11 mouse cellular contexts compared by ENCODE assay signal in the genomic region with DNA sequence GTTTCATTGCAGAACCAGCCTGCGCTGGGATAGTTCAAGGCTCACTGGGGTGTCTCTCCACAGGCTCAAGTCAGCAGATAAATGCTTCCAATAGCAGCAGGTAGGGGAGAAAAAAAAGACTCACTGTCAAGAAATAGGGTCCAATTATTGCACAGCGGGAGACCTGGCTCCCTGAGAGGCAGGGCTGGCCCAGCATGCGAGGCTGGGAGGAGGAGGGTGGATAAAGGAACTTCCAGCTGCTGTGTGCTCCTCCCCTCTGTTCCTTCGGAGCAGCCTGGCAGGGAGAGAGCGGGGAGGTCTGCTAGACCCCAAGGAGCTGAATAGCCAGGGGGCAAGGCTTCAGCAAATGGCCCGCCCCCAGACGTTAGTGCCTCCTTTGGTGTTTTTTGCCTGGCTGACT. TPM values are rescaled to one million over a fixed set of nuclear protein-coding genes. Genes with fewer than 3 reads are reported as not detected.
A peak's percentile ranks its signal among the peaks of the same experiment; 100 is the strongest.
DNase-seq lines count a peak whose midpoint lies in the region; ATAC-seq and TF ChIP-seq lines count a peak whose summit lies in the region.
"Had no signal": no experiment of that assay in that cellular context is flagged by ENCODE, and none has a peak within 500 bp of the region (broad histone marks: within the 10 kb centered on the region; RNA-seq: fewer than 3 reads in every experiment).

No protein-coding gene starts in this region.

- H3K36me3 ChIP-seq in stomach, embryonic 15.5 days, result no peaks in the 10 kb centered on the region
- no peaks in the 10 kb centered on the region for H3K36me3 ChIP-seq in stomach, postnatal 0 days (ENCODE audit: control insufficient read depth, insufficient read depth, low read length)
- H3K36me3 ChIP-seq in limb, embryonic 11.5 days (ENCODE audit: control insufficient read depth, insufficient read depth, low read length), result no peaks in the 10 kb centered on the region
- H3K36me3 ChIP-seq in heart, adult 2 months (ENCODE audit: control insufficient read depth, insufficient read depth, low read length), result no peaks in the 10 kb centered on the region
- H3K36me3 ChIP-seq: embryonic facial prominence, embryonic 12.5 days; kidney, embryonic 15.5 days had no signal

- 0 out of 2 replicates have a peak, but pooled peaks cover under 1% of the 10 kb centered on the region for H3K27me3 ChIP-seq in stomach, embryonic 15.5 days (replicated peaks)
- no peaks in the 10 kb centered on the region for H3K27me3 ChIP-seq in stomach, postnatal 0 days (ENCODE audit: control insufficient read depth, insufficient read depth, low read length)
- H3K27me3 ChIP-seq in limb, embryonic 11.5 days (ENCODE audit: control insufficient read depth, insufficient read depth, low read length), result peaks cover 12% of the 10 kb centered on the region
- H3K27me3 ChIP-seq in heart, adult 2 months (ENCODE audit: control insufficient read depth, insufficient read depth, low read length), result no peaks in the 10 kb centered on the region

- intact Hi-C loops in gastrocnemius, adult 2 months (cut with DNase I), result no loop called here
- intact Hi-C loops in heart, postnatal 25 days (cut with DNase I), result no loop called here
- intact Hi-C loops in heart, adult 2 months (cut with DNase I), result no loop called here

- peak; percentile 45; the same call in 1 of the 2 replicates for ATAC-seq in stomach, embryonic 15.5 days (ENCODE audit: insufficient read depth, low FRiP score, low read depth)
- ATAC-seq in stomach, postnatal 0 days (ENCODE audit: low FRiP score, low TSS enrichment), result no peak
- 0 out of 2 replicates have a peak, but pooled peaks have one; percentile 32 for ATAC-seq in limb, embryonic 11.5 days (ENCODE audit: insufficient number of reproducible peaks, low FRiP score, low TSS enrichment, low read depth)
- ATAC-seq: Patski had no signal

- TF ChIP-seq EP300 in stomach, postnatal 0 days (optimal IDR thresholded peaks at IDR 0.05), result no peak
- TF ChIP-seq EP300 in heart, adult 2 months (IDR thresholded peaks at IDR 0.05; ENCODE audit: insufficient read depth, low read depth, low read length), result no peak

- H3K9ac ChIP-seq in stomach, embryonic 15.5 days, result no peak overlapping the region
- no peak overlapping the region for H3K9ac ChIP-seq in stomach, postnatal 0 days (ENCODE audit: low read length)
- no peak overlapping the region for H3K9ac ChIP-seq in limb, embryonic 11.5 days (ENCODE audit: low read length)
- no peak overlapping the region for H3K9ac ChIP-seq in heart, adult 2 months (ENCODE audit: low read depth, low read length)
- H3K9ac ChIP-seq: embryonic facial prominence, embryonic 12.5 days; kidney, embryonic 15.5 days had no signal

- peak; percentile 42 for DNase-seq in gastrocnemius, adult 2 months
- no peak for DNase-seq in gastrocnemius, postnatal 25 days
- no peak for DNase-seq in stomach, postnatal 0 days (ENCODE audit: low spot score)
- peak; percentile 29 for DNase-seq in limb, embryonic 11.5 days (ENCODE audit: low spot score)
- DNase-seq in testis, postnatal 10 days (ENCODE audit: low spot score), result no peak
- no peak for DNase-seq in heart, postnatal 25 days (ENCODE audit: low spot score)
- DNase-seq in heart, adult 2 months, result no peak

- H3K4me2 ChIP-seq in stomach, embryonic 15.5 days, result no peak overlapping the region
- no peak overlapping the region for H3K4me2 ChIP-seq in stomach, postnatal 0 days (replicated peaks; ENCODE audit: low read depth)
- no peak overlapping the region for H3K4me2 ChIP-seq in limb, embryonic 11.5 days (ENCODE audit: low read depth, severe bottlenecking)
- H3K4me2 ChIP-seq: embryonic facial prominence, embryonic 12.5 days; kidney, embryonic 15.5 days had no signal

- TF ChIP-seq POLR2A in heart, adult 2 months (IDR thresholded peaks at IDR 0.05; ENCODE audit: insufficient read depth, low read depth, low read length), result no peak

- no peak overlapping the region for H3K4me3 ChIP-seq in gastrocnemius, adult 2 months
- no peak overlapping the region for H3K4me3 ChIP-seq in stomach, embryonic 15.5 days (replicated peaks)
- H3K4me3 ChIP-seq in stomach, postnatal 0 days (ENCODE audit: low read depth, low read length), result no peak overlapping the region
- H3K4me3 ChIP-seq in limb, embryonic 11.5 days (ENCODE audit: low read depth, low read length), result no peak overlapping the region
- no peak overlapping the region for H3K4me3 ChIP-seq in heart, adult 2 months
- H3K4me3 ChIP-seq: embryonic facial prominence, embryonic 12.5 days; kidney, embryonic 15.5 days had no signal

- peak overlapping the region; percentile 66 for H3K27ac ChIP-seq in gastrocnemius, adult 2 months
- no peak overlapping the region for H3K27ac ChIP-seq in stomach, embryonic 15.5 days
- no peak overlapping the region for H3K27ac ChIP-seq in stomach, postnatal 0 days (replicated peaks)
- no peak overlapping the region; the same call in 1 of the 2 replicates for H3K27ac ChIP-seq in limb, embryonic 11.5 days (replicated peaks; ENCODE audit: low read depth, low read length)
- H3K27ac ChIP-seq in heart, adult 2 months, result no peak overlapping the region
- H3K27ac ChIP-seq: embryonic facial prominence, embryonic 12.5 days; kidney, embryonic 15.5 days had no signal

- 27% methylated on average over 7 of the region's 7 CpGs for WGBS in stomach, embryonic 15.5 days
- WGBS in stomach, postnatal 0 days, result 41% methylated on average over 6 of the region's 7 CpGs
- WGBS in limb, embryonic 11.5 days, result 4% methylated on average over 7 of the region's 7 CpGs
- WGBS in heart, adult 2 months, result 52% methylated on average over 7 of the region's 7 CpGs

- H3K79me2 ChIP-seq in heart, adult 2 months (replicated peaks; ENCODE audit: control insufficient read depth, insufficient read depth, low read length), result no peaks in the 10 kb centered on the region

- no peak for TF ChIP-seq CTCF in gastrocnemius, adult 2 months (IDR thresholded peaks at IDR 0.05)
- no peak for TF ChIP-seq CTCF in stomach, postnatal 0 days (IDR thresholded peaks at IDR 0.05; ENCODE audit: low read depth)
- TF ChIP-seq CTCF in heart, adult 2 months (IDR thresholded peaks at IDR 0.05), result no peak

- H3K9me3 ChIP-seq in stomach, embryonic 15.5 days, result no peaks in the 10 kb centered on the region
- H3K9me3 ChIP-seq in stomach, postnatal 0 days (ENCODE audit: control insufficient read depth, low read length), result no peaks in the 10 kb centered on the region
- no peaks in the 10 kb centered on the region for H3K9me3 ChIP-seq in limb, embryonic 11.5 days (ENCODE audit: control insufficient read depth, low read length)
- H3K9me3 ChIP-seq: embryonic facial prominence, embryonic 12.5 days; kidney, embryonic 15.5 days had no signal

- peaks cover 10% of the 10 kb centered on the region; the same call in 1 of the 2 replicates for H3K4me1 ChIP-seq in stomach, embryonic 15.5 days
- H3K4me1 ChIP-seq in stomach, postnatal 0 days (replicated peaks; ENCODE audit: control insufficient read depth, insufficient read depth), result no peaks in the 10 kb centered on the region
- H3K4me1 ChIP-seq in limb, embryonic 11.5 days (ENCODE audit: control insufficient read depth, insufficient read depth, low read length), result peaks cover 3% of the 10 kb centered on the region
- H3K4me1 ChIP-seq in heart, adult 2 months (ENCODE audit: control insufficient read depth, insufficient read depth, low read length), result peaks cover 7% of the 10 kb centered on the region

RNA-seq across cellular contexts. Expression of a gene that starts 7.4 kb away (rescaled TPM):
- 1 to 10 TPM; 2.4 to 3.8 TPM for total RNA-seq in gastrocnemius, adult 2 months (2021)
- 1 to 10 TPM; 3.9 to 6.0 TPM for total RNA-seq in gastrocnemius, postnatal 25 days (2021)
- polyA plus RNA-seq in stomach, embryonic 15.5 days (2015; fragmentation: Nextera tagmentation; extraction: Ambion mirVana), result 13.6 and 14.3 TPM in 2 replicates
- polyA plus RNA-seq in stomach, postnatal 0 days (2015; fragmentation: Nextera tagmentation; extraction: Ambion mirVana), result 6.1 and 6.3 TPM in 2 replicates
- 2.8 and 3.3 TPM in 2 replicates for polyA plus RNA-seq in limb, embryonic 11.5 days (2014; fragmentation: Nextera tagmentation; extraction: Ambion mirVana)
- 1 to 10 TPM; 3.9 to 4.3 TPM for total RNA-seq in heart, postnatal 25 days (2021)
- 1 to 10 TPM; 2.0 to 3.0 TPM for total RNA-seq in heart, adult 2 months (2021)
- 3.0 and 3.4 TPM in 2 replicates for polyA plus RNA-seq in heart, adult 2 months (2012; rRNA removed)

Comparison
In these comparisons a context has a peak if more than half of its experiments do, and no peak if none do; other contexts are left out.
1. DNase-seq: peak in gastrocnemius, adult 2 months (single experiment) and limb, embryonic 11.5 days (single experiment); none in gastrocnemius, postnatal 25 days (single experiment), stomach, postnatal 0 days (single experiment), testis, postnatal 10 days (single experiment), heart, postnatal 25 days (single experiment) and heart, adult 2 months (0 of 2).